Mouse (Mus musculus): Measurements from ENCODE around the gene Urad. TPM values are rescaled to one million over a fixed set of nuclear protein-coding genes. Genes with fewer than 3 reads are reported as not detected.

Urad gene
- polyA plus RNA-seq, 1 experiment from 2014 or later: not detected

- WGBS: 10% methylated on average over 20 of the region's 20 CpGs
- Histone ChIP-seq H3K27ac (no peak overlapping the region), H3K9me3 (no peaks in the 10 kb centered on the region), H3K4me2 (replicated peaks) (no peak overlapping the region), H3K4me3 (no peak overlapping the region), H3K4me1 (no peaks in the 10 kb centered on the region), H3K9ac (no peak overlapping the region), H3K27me3 (peaks cover 81% of the 10 kb centered on the region), H3K36me3 (no peaks in the 10 kb centered on the region)
- ATAC-seq (ENCODE audit: insufficient number of reproducible peaks, insufficient read depth, low FRiP score, low TSS enrichment): no peak
These were observed 28.1 kb downstream of the Urad start for GRCm38 (mm10) chr5:147294121-147294520.

- peak; percentile 77 for ATAC-seq (ENCODE audit: insufficient number of reproducible peaks, insufficient read depth, low FRiP score, low TSS enrichment)
These were observed 28.9 kb downstream of the Urad start for GRCm38 (mm10) chr5:147293127-147293910.

GRCm38 (mm10) chr5:147292506-147293120 is 29.6 kb downstream of the Urad start:
- peaks cover 66% of the 10 kb centered on the region for H3K27me3 ChIP-seq
- no peak overlapping the region for H3K9ac ChIP-seq
- ATAC-seq (ENCODE audit: insufficient number of reproducible peaks, insufficient read depth, low FRiP score, low TSS enrichment): 0 out of 2 replicates have a peak, but pooled peaks have one; percentile 17
- 44% methylated on average over 13 of the region's 13 CpGs for WGBS
- no peaks in the 10 kb centered on the region for H3K9me3 ChIP-seq
- H3K4me1 ChIP-seq: no peaks in the 10 kb centered on the region
- no peak overlapping the region for H3K4me3 ChIP-seq
- H3K36me3 ChIP-seq: no peaks in the 10 kb centered on the region
- H3K4me2 ChIP-seq (replicated peaks): no peak overlapping the region
- H3K27ac ChIP-seq: no peak overlapping the region

More at GRCm38 (mm10) chr5:147293127-147293910, 28.9 kb downstream of the Urad start:
- H3K27ac ChIP-seq: no peak overlapping the region
- no peaks in the 10 kb centered on the region for H3K9me3 ChIP-seq
- H3K4me2 ChIP-seq (replicated peaks): no peak overlapping the region
- no peaks in the 10 kb centered on the region for H3K4me1 ChIP-seq
- H3K36me3 ChIP-seq: no peaks in the 10 kb centered on the region
- H3K27me3 ChIP-seq: peaks cover 73% of the 10 kb centered on the region
- no peak overlapping the region for H3K9ac ChIP-seq
- H3K4me3 ChIP-seq: no peak overlapping the region
- 16% methylated on average over 16 of the region's 18 CpGs for WGBS

- no peak overlapping the region for H3K9ac ChIP-seq
- 38% methylated on average over 16 of the region's 16 CpGs for WGBS
- no peak overlapping the region for H3K4me3 ChIP-seq
- H3K4me2 ChIP-seq (replicated peaks): no peak overlapping the region
- H3K36me3 ChIP-seq: no peaks in the 10 kb centered on the region
- H3K4me1 ChIP-seq: no peaks in the 10 kb centered on the region
- no peak overlapping the region for H3K27ac ChIP-seq
- no peak for ATAC-seq (ENCODE audit: insufficient number of reproducible peaks, insufficient read depth, low FRiP score, low TSS enrichment)
- peaks cover 64% of the 10 kb centered on the region for H3K27me3 ChIP-seq
- no peaks in the 10 kb centered on the region for H3K9me3 ChIP-seq
These were observed 30.3 kb downstream of the Urad start for GRCm38 (mm10) chr5:147291764-147292505.

- H3K9ac ChIP-seq: no peak overlapping the region
- H3K36me3 ChIP-seq: no peaks in the 10 kb centered on the region
- H3K9me3 ChIP-seq: no peaks in the 10 kb centered on the region
- H3K27ac ChIP-seq: no peak overlapping the region
- H3K4me1 ChIP-seq: no peaks in the 10 kb centered on the region
- 76% methylated on average over 4 of the region's 4 CpGs for WGBS
- no peak for ATAC-seq (ENCODE audit: insufficient number of reproducible peaks, insufficient read depth, low FRiP score, low TSS enrichment)
- no peak overlapping the region for H3K4me3 ChIP-seq
- no peak overlapping the region for H3K4me2 ChIP-seq (replicated peaks)
- H3K27me3 ChIP-seq: peaks cover 41% of the 10 kb centered on the region
These were observed 37.9 kb downstream of the Urad start for GRCm38 (mm10) chr5:147284365-147284764.

GRCm38 (mm10) chr5:147277547-147277925 is 44.7 kb downstream of the Urad start:
- under 1% methylated on average over 13 of the region's 13 CpGs for WGBS

GRCm38 (mm10) chr5:147276701-147277546 is 45.3 kb downstream of the Urad start:
- no peak overlapping the region for H3K4me2 ChIP-seq (replicated peaks)
- H3K9me3 ChIP-seq: no peaks in the 10 kb centered on the region
- H3K27ac ChIP-seq: no peak overlapping the region
- no peak overlapping the region for H3K9ac ChIP-seq
- under 1% methylated on average over 18 of the region's 18 CpGs for WGBS
- no peaks in the 10 kb centered on the region for H3K36me3 ChIP-seq
- H3K27me3 ChIP-seq: peaks cover 92% of the 10 kb centered on the region
- no peaks in the 10 kb centered on the region for H3K4me1 ChIP-seq
- no peak overlapping the region for H3K4me3 ChIP-seq
- no peak for ATAC-seq (ENCODE audit: insufficient number of reproducible peaks, insufficient read depth, low FRiP score, low TSS enrichment)

More at GRCm38 (mm10) chr5:147277547-147277925, 44.7 kb downstream of the Urad start:
- ATAC-seq (ENCODE audit: insufficient number of reproducible peaks, insufficient read depth, low FRiP score, low TSS enrichment): no peak
- H3K9ac ChIP-seq: no peak overlapping the region
- peaks cover 86% of the 10 kb centered on the region for H3K27me3 ChIP-seq
- H3K4me2 ChIP-seq (replicated peaks): no peak overlapping the region
- H3K9me3 ChIP-seq: no peaks in the 10 kb centered on the region
- H3K36me3 ChIP-seq: no peaks in the 10 kb centered on the region
- no peak overlapping the region for H3K27ac ChIP-seq
- H3K4me1 ChIP-seq: no peaks in the 10 kb centered on the region
- H3K4me3 ChIP-seq: no peak overlapping the region

- Histone ChIP-seq H3K4me3 (no peak overlapping the region), H3K27me3 (peaks cover 93% of the 10 kb centered on the region), H3K36me3 (no peaks in the 10 kb centered on the region), H3K4me2 (replicated peaks) (no peak overlapping the region), H3K9ac (no peak overlapping the region), H3K27ac (no peak overlapping the region), H3K9me3 (no peaks in the 10 kb centered on the region), H3K4me1 (no peaks in the 10 kb centered on the region)
- WGBS: 14% methylated on average over 3 of the region's 3 CpGs
- ATAC-seq (ENCODE audit: insufficient number of reproducible peaks, insufficient read depth, low FRiP score, low TSS enrichment): no peak
These were observed 46.5 kb downstream of the Urad start for GRCm38 (mm10) chr5:147275761-147276160.

- Histone ChIP-seq H3K4me2 (replicated peaks) (no peak overlapping the region), H3K4me1 (no peaks in the 10 kb centered on the region), H3K9me3 (no peaks in the 10 kb centered on the region), H3K4me3 (no peak overlapping the region), H3K27me3 (peaks cover 95% of the 10 kb centered on the region), H3K36me3 (no peaks in the 10 kb centered on the region), H3K9ac (no peak overlapping the region), H3K27ac (no peak overlapping the region)
- WGBS: 1% methylated on average over 48 of the region's 48 CpGs
- ATAC-seq (ENCODE audit: insufficient number of reproducible peaks, insufficient read depth, low FRiP score, low TSS enrichment): no peak
These were observed 47.8 kb downstream of the Urad start for GRCm38 (mm10) chr5:147274174-147275141.

GRCm38 (mm10) chr5:147272808-147273345 is 49.4 kb downstream of the Urad start:
- Histone ChIP-seq H3K4me3 (no peak overlapping the region), H3K36me3 (no peaks in the 10 kb centered on the region), H3K9ac (no peak overlapping the region), H3K27ac (no peak overlapping the region), H3K4me1 (no peaks in the 10 kb centered on the region), H3K9me3 (no peaks in the 10 kb centered on the region), H3K27me3 (peaks cover 95% of the 10 kb centered on the region), H3K4me2 (replicated peaks) (no peak overlapping the region)
- no peak for ATAC-seq (ENCODE audit: insufficient number of reproducible peaks, insufficient read depth, low FRiP score, low TSS enrichment)
- WGBS: 1% methylated on average over 10 of the region's 10 CpGs
